Mouse (Mus musculus) cerebellum, postnatal 36 days (tissue): ENCODE measurements around the gene D17H6S53E.
A peak's percentile ranks its signal among the peaks of the same experiment; 100 is the strongest.

ENCODE experiments used
- DNase-seq, 2 experiments: peaks; one replicate each; pipeline ENCODE4 v3.0.0; 2021 to 2022; ENCODE audit warnings: mixed read lengths in 2 of 2

The D17H6S53E gene

GRCm38 (mm10) chr17:35126206-35126611 lies at the start of gene D17H6S53E:
TSS of gene D17H6S53E (plus strand) at chr17:35126373.
- peak; percentile 63 to 69 for DNase-seq

- peak in 1 of 2 experiments; percentile 9 for DNase-seq
These were observed 49.5 kb upstream of the D17H6S53E start, which contains the start of gene Ly6g6e for GRCm38 (mm10) chr17:35076507-35077176. TSS of gene Ly6g6e (plus strand) at chr17:35076902.

GRCm38 (mm10) chr17:35077285-35077684 lies 48.9 kb upstream of the D17H6S53E start:
- peak in 1 of 2 experiments; percentile 2 for DNase-seq

- DNase-seq: peak in 1 of 2 experiments; percentile 53
These were observed 48.4 kb upstream of the D17H6S53E start, which contains the start of gene Ly6g6d for GRCm38 (mm10) chr17:35077786-35078233. TSS of gene Ly6g6d (minus strand) at chr17:35078065.

GRCm38 (mm10) chr17:35079778-35080177 lies 46.4 kb upstream of the D17H6S53E start:
- DNase-seq: no peak

- DNase-seq: no peak
These were observed 45.9 kb upstream of the D17H6S53E start for GRCm38 (mm10) chr17:35080248-35080647.

- DNase-seq: no peak
These were observed 45.5 kb upstream of the D17H6S53E start for GRCm38 (mm10) chr17:35080710-35081109.

- DNase-seq: peak; percentile 72 to 75
These were observed 43.2 kb upstream of the D17H6S53E start for GRCm38 (mm10) chr17:35082841-35083576.

- DNase-seq: no peak
These were observed 42.2 kb upstream of the D17H6S53E start for GRCm38 (mm10) chr17:35083929-35084497.

- no peak for DNase-seq
These were observed 40.8 kb upstream of the D17H6S53E start, which contains the start of gene Ly6g6f for GRCm38 (mm10) chr17:35085208-35085865. TSS of gene Ly6g6f (minus strand) at chr17:35085610.

- DNase-seq: no peak
These were observed 38.0 kb upstream of the D17H6S53E start for GRCm38 (mm10) chr17:35088151-35088550.

GRCm38 (mm10) chr17:35088825-35089644 lies 37.1 kb upstream of the D17H6S53E start, which contains the start of gene Abhd16a:
TSS of gene Abhd16a (plus strand) at chr17:35089263.
- DNase-seq: peak; percentile 94 to 95

GRCm38 (mm10) chr17:35090166-35090932 lies 35.8 kb upstream of the D17H6S53E start:
- DNase-seq: peak; percentile 82 to 85

GRCm38 (mm10) chr17:35092403-35093198 lies 33.6 kb upstream of the D17H6S53E start:
- DNase-seq: no peak

- no peak for DNase-seq
These were observed 31.5 kb upstream of the D17H6S53E start for GRCm38 (mm10) chr17:35094475-35095365.

- no peak for DNase-seq
These were observed 29.6 kb upstream of the D17H6S53E start for GRCm38 (mm10) chr17:35096597-35096996.

- DNase-seq: peak; percentile 72 to 74
These were observed 29.0 kb upstream of the D17H6S53E start for GRCm38 (mm10) chr17:35097164-35097655.

GRCm38 (mm10) chr17:35100196-35100765 lies 25.9 kb upstream of the D17H6S53E start:
- DNase-seq: no peak
